Mouse (Mus musculus) E14TG2a.4 (cell line): ENCODE data around the gene Fam167b.

Experiments used
- CTCF ChIP-seq: conservative IDR thresholded peaks from 2 replicates; pipeline ENCODE4 v1.5.1; 2014; ENCODE audit warnings: low read length
- NANOG ChIP-seq: IDR thresholded peaks from 2 replicates; pipeline ENCODE4 v1.6.1; 2014; ENCODE audit warnings: borderline replicate concordance, low read length, mixed read lengths
- POU5F1 ChIP-seq: IDR thresholded peaks from 2 replicates; pipeline ENCODE4 v1.6.1; 2014; ENCODE audit warnings: low read length, borderline replicate concordance

DNA sequence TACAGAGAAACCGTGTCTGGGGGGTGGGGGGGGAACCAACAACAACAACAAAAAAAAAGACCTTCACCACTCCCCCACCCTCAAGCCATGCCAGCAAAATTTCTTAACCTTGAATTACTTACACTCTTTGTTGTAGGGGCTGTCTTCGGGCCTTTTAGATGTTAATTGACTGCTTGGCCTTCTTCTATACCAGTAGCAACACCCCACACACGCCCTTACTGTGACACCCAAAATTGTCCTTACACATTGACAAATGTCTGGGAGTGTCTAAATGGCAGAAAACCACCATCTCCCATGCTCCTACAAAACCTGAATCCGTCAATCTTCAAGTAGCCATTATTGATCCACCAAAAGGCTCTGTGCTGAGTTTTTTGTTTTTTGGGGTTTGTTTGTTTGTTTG, 34.2 kb downstream of the Fam167b start:
- TF ChIP-seq CTCF, result no peak
- no peak for TF ChIP-seq POU5F1
- no peak for TF ChIP-seq NANOG
